Mouse (Mus musculus) small intestine, adult 2 months (tissue): ENCODE measurements around the gene Foxn3.

Experiments used
- CTCF ChIP-seq: fragments of 200-500 bp; IDR thresholded peaks from 2 replicates; pipeline ENCODE4 v1.5.1; 2012; ENCODE audit warnings: low read depth, mild to moderate bottlenecking, control low read depth, inconsistent platforms, low read length, moderate library complexity, mixed read lengths; ENCODE audit not compliant: insufficient replicate concordance, insufficient read length; ENCODE audit errors: extremely low read depth
- POLR2A ChIP-seq: fragments of 200-500 bp; IDR thresholded peaks from 2 replicates; pipeline ENCODE4 v1.6.1; 2012; ENCODE audit warnings: low read depth, mild to moderate bottlenecking, control low read depth, inconsistent platforms, low read length, moderate library complexity

- no peak for TF ChIP-seq CTCF
- no peak for TF ChIP-seq POLR2A
These were observed 5.9 kb downstream of the Foxn3 start for GRCm38 (mm10) chr12:99557498-99557897.
